Mouse (Mus musculus) small intestine, adult 10 weeks (tissue): ENCODE results near the gene Il1f8. TPM values are rescaled to one million over a fixed set of nuclear protein-coding genes. Genes with fewer than 3 reads are reported as not detected.

Experiments
- polyA plus RNA-seq: library from polyadenylated mRNA; stranded (reverse); fragments of 350-450 nt; fragmentation: Illumina TruSeq; extraction: RNeasy Lipid Tissue Mini Kit (QIAGEN cat#74804); gene quantifications from one replicate; pipeline ENCODE4 v1.2.3, GENCODE M21; 2014; ENCODE audit warnings: low replicate concordance

Gene Il1f8
- not detected for polyA plus RNA-seq

GRCm38 (mm10) chr2:24152861-24153260, at the start of gene Il1f8:
Gene Il1f8 (plus strand): TSS chr2:24153161.

GRCm38 (mm10) chr2:24186176-24186575, 33.2 kb downstream of the Il1f8 start, which contains the start of gene Il1f9:
Gene Il1f9 (plus strand): TSS chr2:24186476.

Other genes with a start within 250 kb of the Il1f8 start
- gene Hnmt, start 103.8 kb upstream of the Il1f8 start, polyA plus RNA-seq = 12.0 TPM
- not detected for gene Tbpl2, start 56.6 kb upstream of the Il1f8 start, polyA plus RNA-seq
- not detected for gene Il1f9, start 33.3 kb downstream of the Il1f8 start, polyA plus RNA-seq
- not detected for gene Il1f6, start 62.3 kb downstream of the Il1f8 start, polyA plus RNA-seq
- not detected for gene Il1f5, start 123.8 kb downstream of the Il1f8 start, polyA plus RNA-seq
- gene Il1f10, start 138.0 kb downstream of the Il1f8 start, polyA plus RNA-seq = not detected
- gene Il1rn, start 183.7 kb downstream of the Il1f8 start, polyA plus RNA-seq = 8.1 TPM
- 15.0 TPM for gene Psd4, start 214.4 kb downstream of the Il1f8 start, polyA plus RNA-seq